Mouse (Mus musculus) CH12.LX (cell line): ENCODE measurements around the gene 1700020A23Rik. TPM values are rescaled to one million over a fixed set of nuclear protein-coding genes. Genes with fewer than 3 reads are reported as not detected.
A peak's percentile ranks its signal among the peaks of the same experiment; 100 is the strongest.

Experiments
- DNase-seq: peaks from one replicate; pipeline ENCODE4 v3.0.0-alpha.2; 2013; ENCODE audit errors: extremely low read depth
- H3K27ac ChIP-seq: 2 replicates; pipeline ENCODE4 v1.5.1; 2012; ENCODE audit warnings: low read depth, mild to moderate bottlenecking, control low read depth, moderate library complexity; ENCODE audit not compliant: insufficient read depth
- H3K27me3 ChIP-seq: replicated peaks from 2 replicates; pipeline ENCODE3; 2012; ENCODE audit warnings: inconsistent platforms
- H3K36me3 ChIP-seq, 2 experiments: replicated peaks in 1 of 2; 2 replicates each; pipeline versions ENCODE3 to v1.6.1; 2012; ENCODE audit warnings: inconsistent platforms in 1 of 2, low read length in 1 of 2, mild to moderate bottlenecking in 1 of 2, mixed read lengths in 1 of 2, moderate library complexity in 1 of 2; ENCODE audit not compliant: control insufficient read depth in 1 of 2, insufficient read depth in 1 of 2
- H3K4me1 ChIP-seq, 2 experiments: 2 replicates each; pipeline ENCODE4 v1.6.1; 2012; ENCODE audit warnings: inconsistent platforms in 1 of 2, moderate library complexity in 1 of 2; ENCODE audit not compliant: insufficient read depth in 2 of 2, control insufficient read depth in 1 of 2
- H3K4me2 ChIP-seq: 2 replicates; pipeline ENCODE4 v1.6.1; 2012; ENCODE audit warnings: low read depth, mild to moderate bottlenecking, control low read depth; ENCODE audit not compliant: poor library complexity, insufficient read depth, severe bottlenecking
- H3K4me3 ChIP-seq, 3 experiments: fragments of 150-350 bp in 1 of 3; sonication (generic) in 1 of 3; replicated peaks in 1 of 3; 2 replicates each; pipeline versions ENCODE3 to v1.5.1; 2011 to 2012; ENCODE audit warnings: low read depth in 2 of 3, low read length in 2 of 3, mild to moderate bottlenecking in 2 of 3, moderate library complexity in 2 of 3, control low read depth in 1 of 3, improper control_type of control experiment in 1 of 3, inconsistent platforms in 1 of 3, mixed read lengths in 1 of 3; ENCODE audit not compliant: poor library complexity in 1 of 3
- H3K79me2 ChIP-seq: replicated peaks from 2 replicates; pipeline ENCODE4 v1.6.1; 2012; ENCODE audit warnings: mild to moderate bottlenecking, moderate library complexity; ENCODE audit not compliant: control insufficient read depth, poor library complexity, insufficient read depth, severe bottlenecking; ENCODE audit errors: extremely low read depth
- H3K9ac ChIP-seq: 2 replicates; pipeline ENCODE4 v1.6.1; 2012; ENCODE audit warnings: low read depth, mild to moderate bottlenecking, control low read depth, moderate library complexity; ENCODE audit not compliant: insufficient read depth
- H3K9me3 ChIP-seq: replicated peaks from 2 replicates; pipeline ENCODE3; 2012; ENCODE audit warnings: low read length, inconsistent platforms, mixed read lengths
- CHD1 ChIP-seq: IDR thresholded peaks from 2 replicates; pipeline ENCODE4 v1.6.1; 2012; ENCODE audit warnings: low read depth, low read length, improper control_type of control experiment, inconsistent platforms
- CHD2 ChIP-seq: IDR thresholded peaks from 2 replicates; pipeline ENCODE4 v1.6.1; 2011; ENCODE audit warnings: low read length, improper control_type of control experiment
- CTCF ChIP-seq, 2 experiments: IDR thresholded peaks in 1 of 2; conservative IDR thresholded peaks in 1 of 2; 2 replicates each; pipeline ENCODE4 v1.5.1; 2011 to 2012; ENCODE audit warnings: low read depth in 2 of 2, low read length in 2 of 2, improper control_type of control experiment in 1 of 2, inconsistent platforms in 1 of 2, mild to moderate bottlenecking in 1 of 2, moderate library complexity in 1 of 2
- E2F4 ChIP-seq: IDR thresholded peaks from 2 replicates; pipeline ENCODE4 v1.6.1; 2011; ENCODE audit warnings: low read depth, low read length, improper control_type of control experiment; ENCODE audit not compliant: insufficient replicate concordance
- ETS1 ChIP-seq: conservative IDR thresholded peaks from 2 replicates; pipeline ENCODE4 v1.6.1; 2012; ENCODE audit warnings: low read depth, mild to moderate bottlenecking, inconsistent platforms, low read length, improper control_type of control experiment, moderate library complexity
- HCFC1 ChIP-seq: IDR thresholded peaks from 2 replicates; pipeline ENCODE4 v1.6.1; 2012; ENCODE audit warnings: low read depth, mild to moderate bottlenecking, inconsistent platforms, low read length, improper control_type of control experiment
- IRF4 ChIP-seq: IDR thresholded peaks from 2 replicates; pipeline ENCODE4 v1.6.1; 2014; ENCODE audit warnings: low read depth, mild to moderate bottlenecking, inconsistent platforms, low read length, improper control_type of control experiment
- JUN ChIP-seq: IDR thresholded peaks from 2 replicates; pipeline ENCODE4 v1.6.1; 2011; ENCODE audit warnings: low read depth, mild to moderate bottlenecking, low read length, improper control_type of control experiment, moderate library complexity; ENCODE audit not compliant: insufficient read depth
- MAX ChIP-seq: IDR thresholded peaks from 2 replicates; pipeline ENCODE4 v1.6.1; 2011; ENCODE audit warnings: low read length, improper control_type of control experiment
- MAZ ChIP-seq: IDR thresholded peaks from 2 replicates; pipeline ENCODE4 v1.6.1; 2012; ENCODE audit warnings: low read depth, mild to moderate bottlenecking, inconsistent platforms, low read length, improper control_type of control experiment, moderate library complexity
- MEF2A ChIP-seq: IDR thresholded peaks from 2 replicates; pipeline ENCODE4 v1.6.1; 2014; ENCODE audit warnings: low read depth, mild to moderate bottlenecking, inconsistent platforms, low read length, improper control_type of control experiment, borderline replicate concordance
- MYC ChIP-seq: IDR thresholded peaks from 2 replicates; pipeline ENCODE4 v1.6.1; 2011; ENCODE audit warnings: low read depth, mild to moderate bottlenecking, improper control_type of control experiment, low read length
- POLR2AphosphoS2 ChIP-seq: IDR thresholded peaks from 2 replicates; pipeline ENCODE4 v1.6.1; 2011; ENCODE audit warnings: low read depth, low read length, improper control_type of control experiment
- RAD21 ChIP-seq: IDR thresholded peaks from 2 replicates; pipeline ENCODE4 v1.6.1; 2011; ENCODE audit warnings: low read depth, mild to moderate bottlenecking, low read length, improper control_type of control experiment, moderate library complexity
- RCOR1 ChIP-seq: conservative IDR thresholded peaks from 2 replicates; pipeline ENCODE4 v1.6.1; 2012; ENCODE audit warnings: low read depth, mild to moderate bottlenecking, inconsistent platforms, low read length, improper control_type of control experiment
- SMC3 ChIP-seq: IDR thresholded peaks from 2 replicates; pipeline ENCODE4 v1.6.1; 2011; ENCODE audit warnings: low read depth, low read length, improper control_type of control experiment
- TCF12 ChIP-seq: IDR thresholded peaks from 2 replicates; pipeline ENCODE4 v1.6.1; 2014; ENCODE audit warnings: low read depth, mild to moderate bottlenecking, inconsistent platforms, low read length, improper control_type of control experiment
- USF2 ChIP-seq: conservative IDR thresholded peaks from 2 replicates; pipeline ENCODE4 v1.6.1; 2011; ENCODE audit warnings: low read depth, low read length, improper control_type of control experiment
- ZC3H11A ChIP-seq: IDR thresholded peaks from 2 replicates; pipeline ENCODE4 v1.6.1; 2012; ENCODE audit warnings: low read depth, mild to moderate bottlenecking, inconsistent platforms, low read length, improper control_type of control experiment
- ZKSCAN1 ChIP-seq: IDR thresholded peaks from 2 replicates; pipeline ENCODE4 v1.6.1; 2012; ENCODE audit warnings: low read depth, inconsistent platforms, low read length, improper control_type of control experiment, borderline replicate concordance
- ZMIZ1 ChIP-seq: IDR thresholded peaks from 2 replicates; pipeline ENCODE4 v1.6.1; 2012; ENCODE audit warnings: low read depth, mild to moderate bottlenecking, inconsistent platforms, low read length, improper control_type of control experiment
- dilution Hi-C: fragments of 300-500 bp; cut with MboI; formaldehyde crosslinking; loops from 2 replicates; pipeline ENCODE4 v1.14.3; 2020; ENCODE audit warnings: low sequenced_read_pairs; ENCODE audit not compliant: extremely low pct_unique_long_range_greater_than_20kb, extremely low pct_ligation_motif_present
- in situ Hi-C: fragments of 300-500 bp; cut with MboI; formaldehyde crosslinking; loops from 3 replicates; pipeline ENCODE4 v1.14.3; 2019; ENCODE audit warnings: low sequenced_read_pairs, low pct_ligation_motif_present, low pct_unique_long_range_greater_than_20kb, mixed read lengths
- polyA plus RNA-seq: library from polyadenylated mRNA; unstranded; fragments of >175 nt; gene quantifications from 2 replicates; pipeline ENCODE4 v1.2.1, GENCODE M21; 2012; ENCODE audit warnings: low read depth; ENCODE audit not compliant: insufficient read length
- total RNA-seq, 2 experiments: library from RNA; depleted of rRNA; stranded (reverse); fragments of 300-350 nt in 1 of 2; fragments of >200 nt in 1 of 2; gene quantifications; 2 replicates each; pipeline ENCODE4 v1.2.3; 2012 to 2014

Gene 1700020A23Rik
- total and polyA plus RNA-seq, 3 experiments = not detected

- DNase-seq = no peak
- H3K9me3 ChIP-seq = no peaks in the 10 kb centered on the region
- no peak within 1 kb of the TSS for H3K27ac ChIP-seq
- H3K4me1 ChIP-seq = peaks cover 1 to 4% of the 10 kb centered on the region in 2 experiments
- H3K9ac ChIP-seq = no peak within 1 kb of the TSS
- H3K79me2 ChIP-seq = no peaks in the 10 kb centered on the region
- dilution Hi-C loops = no loop called here
- H3K4me2 ChIP-seq = no peak within 1 kb of the TSS
- H3K27me3 ChIP-seq = no peaks in the 10 kb centered on the region
- TF ChIP-seq USF2 (no peak), MAX (no peak), CTCF (conservative IDR thresholded peaks at IDR 0.05 in 1 of 2, IDR thresholded peaks at IDR 0.05 in 1 of 2; ENCODE audit: low read depth in 2 of 2, low read length in 2 of 2) (no peak), IRF4 (no peak), TCF12 (no peak), CHD1 (no peak), MYC (no peak), SMC3 (no peak), RAD21 (no peak)
- TF ChIP-seq, all 38 proteins: peak for 0
- Histone ChIP-seq H3K36me3 (no peaks in the 10 kb centered on the region), H3K4me3 (no peak within 1 kb of the TSS)
- in situ Hi-C loops = no loop called here
Measured at GRCm38 (mm10) chr2:130406178-130406577, 1.1 kb downstream of the 1700020A23Rik start, which contains the start of gene Tmem239. TSS of gene Tmem239 (plus strand) at chr2:130406478.

- dilution Hi-C loops (no loop called here), in situ Hi-C loops (no loop called here)
- H3K27me3 ChIP-seq = no peaks in the 10 kb centered on the region
- no peaks in the 10 kb centered on the region for H3K79me2 ChIP-seq
- H3K27ac ChIP-seq = no peak overlapping the region
- no peak for DNase-seq
- no peak overlapping the region for H3K9ac ChIP-seq
- TF ChIP-seq HCFC1 = no peak
- no peak overlapping the region for H3K4me2 ChIP-seq
- H3K36me3 ChIP-seq = no peaks in the 10 kb centered on the region
- no peaks in the 10 kb centered on the region for H3K9me3 ChIP-seq
- no peak overlapping the region for H3K4me3 ChIP-seq
- peaks cover 10 to 24% of the 10 kb centered on the region in 2 experiments for H3K4me1 ChIP-seq
Measured at GRCm38 (mm10) chr2:130408194-130408593, 3.1 kb downstream of the 1700020A23Rik start.

GRCm38 (mm10) chr2:130411558-130412495, 6.8 kb downstream of the 1700020A23Rik start:
- dilution Hi-C loops = no loop called here
- Histone ChIP-seq H3K4me1 (peaks cover 13 to 44% of the 10 kb centered on the region in 2 experiments), H3K9ac (no peak overlapping the region), H3K27ac (no peak overlapping the region), H3K79me2 (no peaks in the 10 kb centered on the region), H3K4me2 (peak overlapping the region; percentile 44), H3K9me3 (peaks cover 2% of the 10 kb centered on the region), H3K27me3 (no peaks in the 10 kb centered on the region), H3K4me3 (peak overlapping the region in 1 of 3 experiments; percentile 23), H3K36me3 (peaks cover 0 to 12% of the 10 kb centered on the region in 2 experiments)
- in situ Hi-C loops = no loop called here
- peak; percentile 70 for DNase-seq
- no peak for TF ChIP-seq CHD1
- TF ChIP-seq ZMIZ1 = no peak
- peak; percentile 63 for TF ChIP-seq SMC3
- TF ChIP-seq ZKSCAN1 = no peak
- peak; percentile 73 to 79 for TF ChIP-seq CTCF (conservative IDR thresholded peaks at IDR 0.05 in 1 of 2, IDR thresholded peaks at IDR 0.05 in 1 of 2; ENCODE audit: low read depth in 2 of 2, low read length in 2 of 2)
- no peak for TF ChIP-seq IRF4
- TF ChIP-seq USF2 = no peak
- no peak for TF ChIP-seq ZC3H11A
- TF ChIP-seq HCFC1 = no peak
- TF ChIP-seq JUN = no peak
- peak; percentile 58; the same call in 1 of the 2 replicates for TF ChIP-seq CHD2
- TF ChIP-seq TCF12 = peak; percentile 59; the same call in 1 of the 2 replicates
- no peak for TF ChIP-seq ETS1
- no peak for TF ChIP-seq E2F4
- no peak for TF ChIP-seq RCOR1
- no peak for TF ChIP-seq MAZ
- TF ChIP-seq POLR2AphosphoS2 = no peak
- peak; percentile 39 for TF ChIP-seq RAD21
- TF ChIP-seq MEF2A = no peak
